Mouse (Mus musculus) limb, embryonic 14.5 days (tissue): ENCODE data around the gene Adra2a. TPM values are rescaled to one million over a fixed set of nuclear protein-coding genes. Genes with fewer than 3 reads are reported as not detected.

Experiments
- ATAC-seq: fragments of 200-750 bp; cut with Nextera tagmentation; 2 replicates; pipeline ENCODE4 v1.8.0; 2017; ENCODE audit warnings: low read depth, moderate number of reproducible peaks, moderate TSS enrichment; ENCODE audit not compliant: low FRiP score
- DNase-seq: peaks from one replicate; pipeline ENCODE4 v3.0.0-alpha.2; 2015; ENCODE audit warnings: low spot score
- H3K27ac ChIP-seq: fragments of 300-500 bp; sonication (generic); replicated peaks from 2 replicates; pipeline ENCODE4 v1.5.1; 2014; ENCODE audit warnings: low read depth, mild to moderate bottlenecking, low read length, moderate library complexity, mixed read lengths
- H3K27me3 ChIP-seq: fragments of 300-500 bp; sonication (generic); 2 replicates; pipeline ENCODE4 v1.6.1; 2014; ENCODE audit warnings: low read length, mixed read lengths; ENCODE audit not compliant: control insufficient read depth, insufficient read depth
- H3K36me3 ChIP-seq: fragments of 300-500 bp; sonication (generic); 2 replicates; pipeline ENCODE4 v1.6.1; 2014; ENCODE audit warnings: mild to moderate bottlenecking, low read length, moderate library complexity, mixed read lengths; ENCODE audit not compliant: control insufficient read depth, insufficient read depth
- H3K4me1 ChIP-seq: fragments of 300-500 bp; sonication (generic); 2 replicates; pipeline ENCODE4 v1.6.1; 2014; ENCODE audit warnings: antibody characterized with exemption, low read length, mixed read lengths; ENCODE audit not compliant: control insufficient read depth, insufficient read depth
- H3K4me2 ChIP-seq: fragments of 300-500 bp; sonication (generic); replicated peaks from 2 replicates; pipeline ENCODE4 v1.6.1; 2014; ENCODE audit warnings: low read depth, mild to moderate bottlenecking, low read length, moderate library complexity; ENCODE audit not compliant: severe bottlenecking
- H3K4me3 ChIP-seq: fragments of 300-500 bp; sonication (generic); replicated peaks from 2 replicates; pipeline ENCODE4 v1.5.1; 2014; ENCODE audit warnings: low read length
- H3K9ac ChIP-seq: fragments of 300-500 bp; sonication (generic); 2 replicates; pipeline ENCODE4 v1.6.1; 2014; ENCODE audit warnings: mild to moderate bottlenecking, low read depth, low read length, moderate library complexity; ENCODE audit not compliant: severe bottlenecking
- H3K9me3 ChIP-seq: fragments of 300-500 bp; sonication (generic); 2 replicates; pipeline ENCODE4 v1.6.1; 2016; ENCODE audit warnings: low read length; ENCODE audit not compliant: control insufficient read depth
- POLR2A ChIP-seq: fragments of 200-500 bp; IDR thresholded peaks from 2 replicates; pipeline ENCODE4 v1.8.0; 2012; ENCODE audit warnings: inconsistent platforms, mild to moderate bottlenecking, moderate library complexity, borderline replicate concordance; ENCODE audit not compliant: insufficient read depth, insufficient read length; ENCODE audit errors: extremely low read depth
- WGBS: fragments of 180-500 bp; shearing (Covaris S2); extraction: QIAGEN DNeasy Blood & Tissue Kit; methylation state at CpG from one replicate; pipeline ENCODE4 v1.1.7; 2014; 5-methylcytosine and 5-hydroxymethylcytosine counted together
- polyA plus RNA-seq, 2 experiments: library from polyadenylated mRNA; depleted of rRNA in 1 of 2; stranded (reverse) in 1 of 2; unstranded in 1 of 2; fragments of >200 nt; fragmentation: Nextera tagmentation in 1 of 2; extraction: Ambion mirVana in 1 of 2; gene quantifications; 2 replicates each; pipeline versions ENCODE4 v1.2.1 to v1.2.3; 2012 to 2014

Adra2a gene
- polyA plus RNA-seq, 2 experiments = 1.2 to 3.7 TPM

DNA sequence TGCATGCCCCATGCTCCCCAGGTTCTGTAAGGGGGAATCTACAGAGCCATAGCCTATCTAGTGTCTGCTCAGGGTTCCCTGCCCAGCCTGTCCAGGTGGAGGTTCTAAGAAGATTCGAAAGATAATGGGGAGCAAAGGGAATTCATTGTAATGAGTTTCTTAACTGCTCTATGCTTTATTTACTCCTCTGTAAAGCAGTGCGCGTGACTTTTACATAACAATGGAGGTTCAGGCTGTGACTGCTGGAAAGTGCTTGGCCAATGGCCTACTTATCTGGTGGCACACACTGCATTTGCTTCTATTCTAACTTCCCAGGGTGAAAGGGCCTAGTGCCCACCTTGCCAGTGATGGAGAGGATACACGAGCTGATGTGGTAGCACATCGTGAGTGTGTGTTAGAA lies 11.9 kb downstream of the Adra2a start:
- Histone ChIP-seq H3K36me3 (no peaks in the 10 kb centered on the region), H3K27me3 (no peaks in the 10 kb centered on the region; the same call in 1 of the 2 replicates), H3K27ac (no peak overlapping the region), H3K4me3 (no peak overlapping the region), H3K4me2 (no peak overlapping the region), H3K9ac (no peak overlapping the region), H3K4me1 (no peaks in the 10 kb centered on the region), H3K9me3 (no peaks in the 10 kb centered on the region)
- no peak for ATAC-seq
- DNase-seq = no peak
- no peak for TF ChIP-seq POLR2A
- 75% methylated on average over 5 of the region's 5 CpGs for WGBS

DNA sequence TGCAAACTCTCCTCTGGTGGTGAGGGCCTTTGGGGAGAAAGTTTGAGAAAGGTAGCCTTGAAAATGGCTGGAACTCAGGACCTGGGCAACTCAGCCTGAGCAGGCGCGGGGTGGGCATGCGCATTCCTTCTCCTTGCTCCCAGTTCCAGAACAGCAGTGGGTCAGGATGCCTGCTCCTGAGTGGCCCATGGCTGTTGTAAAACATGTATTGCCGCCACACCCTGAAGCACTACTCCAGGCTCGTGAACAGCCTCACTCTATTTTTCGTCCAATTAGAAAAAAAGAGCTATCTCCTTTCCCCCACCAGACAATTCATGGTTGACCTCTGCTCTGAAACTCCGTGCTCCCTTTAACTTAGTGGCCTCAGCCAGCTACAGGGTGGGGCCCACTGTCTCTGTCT lies 24.5 kb downstream of the Adra2a start:
- Histone ChIP-seq H3K9ac (no peak overlapping the region), H3K4me3 (no peak overlapping the region), H3K27me3 (no peaks in the 10 kb centered on the region), H3K36me3 (no peaks in the 10 kb centered on the region), H3K9me3 (no peaks in the 10 kb centered on the region), H3K27ac (no peak overlapping the region), H3K4me1 (no peaks in the 10 kb centered on the region), H3K4me2 (no peak overlapping the region)
- DNase-seq (no peak), ATAC-seq (no peak)
- 81% methylated on average over 7 of the region's 7 CpGs for WGBS
- TF ChIP-seq POLR2A = no peak

DNA sequence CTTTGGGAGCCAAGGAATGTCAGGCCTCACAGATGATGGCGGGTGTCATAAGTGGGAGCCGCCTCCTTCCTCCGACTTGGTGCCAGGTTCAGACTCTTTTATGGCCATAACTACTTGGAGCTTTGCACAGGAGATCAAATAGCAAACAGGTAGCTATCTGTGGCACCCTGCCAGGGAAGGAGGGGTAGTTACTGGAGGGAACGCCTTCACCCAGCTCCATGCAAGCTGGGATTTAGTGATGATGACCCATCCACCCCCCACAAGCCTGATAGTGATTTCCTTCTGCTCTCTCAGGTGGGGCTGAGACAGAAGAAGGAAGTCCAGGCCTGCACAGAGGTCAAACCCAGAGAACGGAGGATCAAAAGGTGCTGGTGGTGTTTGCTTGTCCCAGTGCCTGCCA lies 26.6 kb downstream of the Adra2a start:
- no peak overlapping the region for H3K4me3 ChIP-seq
- ATAC-seq (no peak), DNase-seq (no peak)
- 72% methylated on average over 5 of the region's 5 CpGs for WGBS
- H3K27ac ChIP-seq = no peak overlapping the region
- H3K27me3 ChIP-seq = no peaks in the 10 kb centered on the region
- H3K4me2 ChIP-seq = no peak overlapping the region
- H3K36me3 ChIP-seq = no peaks in the 10 kb centered on the region
- no peaks in the 10 kb centered on the region for H3K9me3 ChIP-seq
- no peak for TF ChIP-seq POLR2A
- no peak overlapping the region for H3K9ac ChIP-seq
- H3K4me1 ChIP-seq = no peaks in the 10 kb centered on the region

DNA sequence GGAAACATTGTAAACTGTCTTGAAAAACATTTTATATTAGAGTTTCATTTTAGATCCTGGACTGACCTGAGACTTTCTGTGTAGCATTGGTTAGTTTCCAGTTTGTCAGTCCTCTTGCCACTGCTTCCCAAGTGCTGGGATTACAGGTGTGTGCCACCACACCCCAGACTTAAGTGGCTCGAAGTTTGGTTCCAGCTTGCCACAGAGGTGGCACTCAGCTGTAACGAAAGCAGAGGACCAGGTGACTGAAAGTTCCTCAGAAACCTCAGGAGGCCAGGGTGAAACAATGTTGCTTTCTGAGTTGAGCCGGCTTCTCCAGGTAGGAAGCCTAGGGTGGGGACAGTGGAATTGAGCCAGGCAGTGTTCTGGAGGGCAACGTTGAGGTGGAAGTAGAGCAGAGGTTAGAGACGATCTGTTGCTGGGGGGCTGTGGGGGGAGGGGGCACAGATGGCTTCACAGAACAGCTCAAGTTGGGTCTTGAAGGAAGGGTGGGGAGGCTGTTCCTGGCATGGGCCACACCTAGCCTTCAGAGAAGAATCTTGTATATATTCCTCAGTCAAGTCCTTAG lies 28.4 kb downstream of the Adra2a start:
- ATAC-seq = no peak
- Histone ChIP-seq H3K4me2 (no peak overlapping the region), H3K4me3 (no peak overlapping the region), H3K9me3 (no peaks in the 10 kb centered on the region), H3K27me3 (no peaks in the 10 kb centered on the region), H3K4me1 (no peaks in the 10 kb centered on the region), H3K9ac (no peak overlapping the region), H3K27ac (no peak overlapping the region), H3K36me3 (no peaks in the 10 kb centered on the region)
- no peak for DNase-seq
- 73% methylated on average over 5 of the region's 5 CpGs for WGBS
- no peak for TF ChIP-seq POLR2A

DNA sequence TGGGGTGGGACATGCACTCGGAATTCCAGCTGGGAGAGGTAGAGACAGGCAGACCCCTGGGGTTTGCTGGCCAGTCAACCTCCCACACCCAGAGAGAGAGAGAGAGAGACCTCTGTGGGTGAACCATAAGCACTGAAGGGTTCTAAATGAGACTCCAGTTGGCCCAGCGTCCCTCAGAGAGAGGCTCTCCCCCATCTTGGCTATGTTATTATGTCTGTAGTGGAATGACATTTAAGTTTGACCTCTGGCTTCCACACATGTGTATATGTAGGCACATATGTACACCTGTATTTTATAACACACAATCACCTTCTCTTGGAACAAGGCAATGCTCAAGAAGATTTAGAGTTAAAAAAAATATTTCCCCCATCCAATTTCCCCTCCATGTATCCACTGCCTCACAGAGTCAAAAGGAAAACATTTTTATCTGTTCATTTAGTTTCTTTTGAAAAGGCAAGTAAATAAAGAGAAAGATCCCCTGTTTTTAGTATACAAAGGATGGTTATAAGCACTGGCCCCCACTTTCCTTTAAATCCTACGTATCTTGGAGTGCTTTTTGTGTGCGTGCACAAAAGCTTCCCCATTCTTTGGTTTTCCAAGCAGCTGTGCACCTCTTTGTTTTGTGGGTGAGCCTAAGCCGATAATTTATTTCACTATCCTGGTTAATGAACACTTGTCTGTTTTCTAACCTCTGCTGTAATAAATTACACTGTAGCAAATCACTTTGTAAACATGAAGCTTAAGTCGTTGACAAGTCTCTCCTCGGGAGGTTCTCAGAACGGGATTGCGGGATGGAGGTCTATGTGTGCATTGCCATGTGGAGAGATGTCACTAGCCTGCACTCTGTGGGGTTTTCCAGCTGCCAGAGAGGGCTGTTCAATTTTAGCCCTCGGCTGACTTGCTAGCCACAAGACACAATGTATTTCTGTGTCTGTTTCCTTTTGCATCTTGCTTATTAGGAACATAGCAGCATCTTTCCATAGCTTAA lies 32.7 kb downstream of the Adra2a start:
- Histone ChIP-seq H3K4me1 (no peaks in the 10 kb centered on the region), H3K27ac (no peak overlapping the region), H3K4me3 (no peak overlapping the region), H3K36me3 (no peaks in the 10 kb centered on the region), H3K27me3 (no peaks in the 10 kb centered on the region), H3K4me2 (no peak overlapping the region), H3K9me3 (no peaks in the 10 kb centered on the region), H3K9ac (no peak overlapping the region)
- no peak for DNase-seq
- TF ChIP-seq POLR2A = no peak
- 36% methylated on average over 10 of the region's 10 CpGs for WGBS
- ATAC-seq = no peak
